Mouse (Mus musculus) kidney, adult 2 months (tissue): Measurements from ENCODE around the gene Gpr182.

ENCODE experiments used
- CTCF ChIP-seq: fragments of 200-500 bp; conservative IDR thresholded peaks from 2 replicates; pipeline ENCODE4 v1.5.1; 2011; ENCODE audit warnings: low read depth, mild to moderate bottlenecking, control low read depth, low read length, moderate library complexity, mixed read lengths; ENCODE audit not compliant: insufficient read depth, insufficient read length
- POLR2A ChIP-seq: fragments of 200-500 bp; IDR thresholded peaks from one replicate; pipeline ENCODE4 v1.6.1; 2011; ENCODE audit warnings: low read depth, low read length, control low read depth

DNA sequence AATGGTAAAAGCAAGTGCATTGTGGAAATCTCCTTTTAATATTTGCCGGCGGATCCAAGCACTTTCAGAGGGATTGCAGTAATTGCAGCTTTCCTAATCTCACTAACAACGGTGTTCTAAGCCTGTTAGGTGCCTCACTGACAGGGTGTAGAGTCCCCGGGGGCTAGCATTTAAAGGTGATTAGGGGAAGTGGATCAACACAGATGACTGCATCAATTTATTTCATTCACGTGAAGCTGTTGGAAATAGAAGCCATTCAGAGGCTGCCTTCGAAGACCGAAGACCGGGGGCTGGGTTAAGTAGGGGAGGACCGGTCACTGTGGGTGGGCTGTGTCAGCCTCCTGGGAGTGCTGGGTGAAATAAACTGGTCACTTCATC is 20.6 kb downstream of the Gpr182 start:
- TF ChIP-seq CTCF (no peak), POLR2A (no peak)
